Mouse (Mus musculus): ENCODE data around the gene Tbx1.

Gene Tbx1

DNA sequence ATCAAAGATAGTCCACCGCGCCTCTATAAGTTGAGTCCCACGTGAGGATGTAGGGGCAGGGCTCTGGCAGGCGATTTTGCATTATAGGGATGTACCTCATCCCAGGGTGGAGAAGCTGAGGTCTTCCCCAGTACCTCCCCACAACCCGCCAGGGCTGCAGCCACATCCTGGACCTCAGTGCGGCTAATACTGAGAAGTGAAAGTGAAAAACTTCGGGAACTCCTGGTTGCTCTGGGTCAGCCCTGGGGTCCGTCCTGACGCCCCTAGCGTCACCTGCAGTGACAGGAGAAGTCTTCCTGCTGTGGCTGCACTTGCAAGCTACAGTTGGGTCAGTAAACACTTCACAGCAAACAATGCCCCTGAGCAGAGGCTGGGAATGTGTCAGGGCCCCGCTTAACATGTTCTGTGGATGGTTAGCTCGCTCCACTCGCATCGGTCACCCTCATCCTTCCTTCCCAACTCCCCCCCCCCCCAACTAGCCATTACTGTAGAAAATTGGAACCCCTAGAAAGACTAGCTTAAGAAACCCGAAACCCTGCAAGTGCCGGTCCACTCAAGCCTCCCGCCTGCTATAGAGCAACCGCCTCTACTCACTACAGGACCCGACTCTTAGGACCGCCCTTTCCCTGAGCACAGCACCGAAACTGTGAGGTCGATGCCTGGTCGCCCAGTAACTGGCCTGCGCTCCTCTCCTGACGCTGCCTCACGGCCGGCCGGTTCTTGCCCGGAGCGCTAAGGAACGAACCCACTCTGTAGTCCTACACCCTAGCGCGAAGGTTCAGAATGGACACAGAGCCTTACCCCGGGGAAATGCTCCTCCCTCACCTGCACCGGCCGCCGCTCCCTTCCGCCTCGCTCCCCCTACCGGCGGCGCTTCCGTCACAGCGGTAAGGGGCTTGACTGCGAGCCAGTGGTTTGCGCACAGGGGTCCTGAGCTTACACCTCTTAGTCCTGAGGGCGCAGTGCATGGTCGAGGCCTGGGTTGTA lies at the start of gene Tbx1:
Gene Tbx1, minus strand, starts transcription at position 868 of the 987 bp plus-strand sequence.
- no peak for DNase-seq

DNA sequence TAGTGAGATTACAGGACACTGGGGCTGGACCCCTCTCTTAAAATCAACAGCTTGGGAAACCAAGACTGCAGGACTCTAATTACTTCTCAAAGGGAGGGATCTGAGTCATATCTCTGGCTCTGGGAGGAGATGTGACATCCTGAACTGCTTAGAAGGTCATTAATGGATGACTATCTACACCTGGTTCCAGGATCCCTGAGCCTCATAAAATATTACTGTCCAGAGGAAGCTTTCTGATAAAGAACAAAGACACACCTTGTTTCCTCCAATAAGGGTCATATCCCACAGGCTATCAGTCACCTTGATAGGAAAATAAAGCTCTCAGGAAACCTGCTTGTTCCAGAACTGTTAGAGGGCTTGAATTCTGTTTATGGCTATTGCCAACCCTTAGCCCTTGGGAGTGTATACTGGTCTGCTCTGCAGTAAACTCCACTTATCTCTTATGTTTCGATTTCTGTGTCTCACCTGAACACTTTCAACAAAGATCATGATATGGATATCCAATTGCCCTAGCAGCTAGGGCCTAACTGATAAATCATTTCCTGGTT lies 49.0 kb upstream of the Tbx1 start:
- DNase-seq = no peak

DNA sequence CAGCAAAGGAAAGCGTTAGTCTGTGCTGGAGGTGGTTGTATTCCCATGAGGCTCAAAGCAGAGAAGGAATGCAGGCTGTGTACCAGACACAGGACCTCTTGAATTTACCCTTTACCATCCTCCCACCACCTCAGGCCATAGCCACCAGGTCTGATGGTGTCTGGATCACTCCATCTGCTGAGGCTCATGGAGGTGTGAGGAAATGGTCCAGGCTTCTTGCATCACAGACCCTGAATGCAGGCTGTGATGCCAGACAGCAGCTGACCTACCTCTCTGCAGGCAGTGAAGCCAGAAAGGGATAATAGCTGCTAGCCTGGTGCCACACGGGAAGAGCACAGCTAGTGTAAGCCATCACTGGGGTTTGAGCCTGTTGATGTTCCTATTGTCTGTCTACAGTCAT lies 47.9 kb upstream of the Tbx1 start:
- DNase-seq = no peak

DNA sequence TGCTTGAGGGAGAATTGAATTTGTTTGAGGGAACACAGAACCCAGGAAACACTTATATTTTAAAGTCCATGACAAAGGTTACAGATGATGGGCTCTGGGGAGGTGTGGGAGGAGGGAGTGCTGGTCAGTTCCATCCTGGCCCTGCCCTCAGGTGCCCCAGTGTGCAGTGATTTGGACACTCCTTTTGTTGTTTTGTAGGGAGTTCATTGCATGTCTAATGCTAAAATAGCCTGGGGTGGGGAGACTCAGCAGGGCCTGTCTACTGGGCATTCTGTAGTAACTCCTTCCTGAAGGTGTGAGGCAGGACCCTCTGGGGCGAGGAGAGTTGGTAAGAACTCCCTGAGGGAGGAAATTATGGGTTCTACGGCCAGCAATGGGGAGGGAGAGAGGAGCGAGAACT lies 46.3 kb upstream of the Tbx1 start:
- DNase-seq = no peak

DNA sequence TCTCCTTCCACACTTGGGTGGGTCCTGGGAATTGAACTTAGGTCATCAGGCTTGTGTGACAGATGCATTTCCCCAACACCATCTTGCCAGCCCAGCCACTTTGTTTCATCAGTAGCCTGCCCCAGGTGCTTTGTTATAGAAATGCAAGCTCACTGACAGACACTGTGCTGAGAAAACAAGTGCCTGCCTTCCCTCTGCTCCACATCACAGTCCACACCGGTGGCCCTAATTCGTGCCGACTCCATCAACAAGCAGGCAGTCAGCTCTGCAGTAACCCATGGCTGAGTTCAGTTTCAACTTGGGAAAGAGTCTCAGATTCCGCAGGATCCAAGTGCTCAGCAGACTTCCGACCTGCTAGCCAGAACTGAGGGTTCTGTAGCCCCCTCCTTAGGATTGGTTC lies 45.9 kb upstream of the Tbx1 start:
- no peak for DNase-seq

DNA sequence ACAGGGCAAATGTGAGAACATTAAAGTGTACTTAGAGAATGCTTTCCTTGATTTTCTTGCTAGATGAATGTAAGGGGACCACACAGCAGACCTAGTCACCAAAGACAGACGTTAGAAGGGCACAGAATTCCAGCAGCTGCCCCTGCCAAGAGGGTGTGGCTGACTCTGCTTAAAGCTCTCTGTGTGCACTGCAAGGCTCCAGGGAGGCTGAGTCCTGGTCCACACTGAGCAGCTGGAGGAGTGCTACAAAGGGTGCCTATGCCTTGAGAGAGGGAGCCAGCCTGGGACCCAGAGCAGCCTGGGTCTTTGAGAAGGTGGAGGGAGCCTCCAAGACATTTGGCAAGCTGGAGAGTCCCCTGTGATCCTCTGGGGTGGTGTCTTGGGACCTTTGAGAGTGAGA lies 42.9 kb upstream of the Tbx1 start:
- DNase-seq = no peak

DNA sequence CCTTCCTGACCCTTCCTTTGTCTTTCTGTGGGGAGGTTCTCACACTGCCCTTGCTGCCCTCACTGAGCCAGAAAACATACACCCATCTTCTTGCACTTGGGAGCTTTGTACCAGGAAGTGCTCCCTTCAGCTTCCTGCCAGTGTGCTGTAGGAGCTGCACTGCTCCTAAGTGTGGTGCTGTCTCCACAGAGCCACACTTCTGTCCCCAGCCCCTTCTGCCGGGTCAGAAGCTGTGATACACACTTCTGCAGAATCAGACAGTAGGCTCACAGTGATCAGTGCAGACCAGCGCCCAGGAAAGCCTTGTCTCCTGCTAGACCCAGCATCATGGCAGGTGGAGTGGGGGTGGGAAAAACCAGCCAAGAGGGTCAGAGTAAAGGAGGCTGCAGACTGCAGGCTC lies 42.3 kb upstream of the Tbx1 start:
- DNase-seq = no peak

DNA sequence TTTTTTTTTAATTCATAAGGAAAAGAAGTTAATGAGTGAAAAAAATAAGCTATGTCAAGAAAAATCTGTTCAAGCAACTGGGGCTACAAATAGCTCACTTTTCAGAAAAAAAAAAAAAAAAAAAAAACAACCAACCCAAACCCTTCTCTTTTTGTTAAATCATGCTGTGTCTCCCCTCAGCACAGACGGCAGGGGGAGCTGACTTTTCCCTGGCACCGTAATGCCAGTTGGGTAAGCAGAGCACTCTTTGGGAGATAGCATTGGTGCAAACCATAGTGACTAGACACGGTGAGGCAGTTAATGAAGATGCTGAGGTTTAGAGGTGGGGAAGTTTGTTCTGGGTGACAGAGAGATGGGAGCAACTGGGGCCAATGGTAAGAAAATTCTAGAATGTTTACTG lies 41.6 kb upstream of the Tbx1 start:
- no peak for DNase-seq

DNA sequence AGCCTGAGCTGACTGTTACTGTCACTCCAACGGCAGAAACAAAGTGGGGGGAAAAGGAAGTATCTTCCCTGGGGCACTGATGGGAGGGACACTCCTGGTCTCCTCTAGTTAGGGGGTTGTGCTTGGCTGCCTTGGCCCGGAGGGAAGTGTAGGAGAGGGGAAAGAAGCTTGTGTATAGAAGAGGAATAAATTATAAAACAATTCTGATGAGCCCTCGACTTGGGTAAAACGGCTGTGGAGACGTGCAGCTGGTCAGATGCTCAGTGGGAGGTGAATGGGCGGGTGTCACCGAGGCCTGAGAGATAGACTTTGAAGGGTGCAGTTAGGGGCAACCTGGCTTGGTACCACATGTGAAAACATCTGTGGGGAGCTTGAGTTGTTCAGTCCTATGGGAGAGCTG lies 40.7 kb upstream of the Tbx1 start:
- DNase-seq = peak in 1 of 2 experiments; percentile 3

DNA sequence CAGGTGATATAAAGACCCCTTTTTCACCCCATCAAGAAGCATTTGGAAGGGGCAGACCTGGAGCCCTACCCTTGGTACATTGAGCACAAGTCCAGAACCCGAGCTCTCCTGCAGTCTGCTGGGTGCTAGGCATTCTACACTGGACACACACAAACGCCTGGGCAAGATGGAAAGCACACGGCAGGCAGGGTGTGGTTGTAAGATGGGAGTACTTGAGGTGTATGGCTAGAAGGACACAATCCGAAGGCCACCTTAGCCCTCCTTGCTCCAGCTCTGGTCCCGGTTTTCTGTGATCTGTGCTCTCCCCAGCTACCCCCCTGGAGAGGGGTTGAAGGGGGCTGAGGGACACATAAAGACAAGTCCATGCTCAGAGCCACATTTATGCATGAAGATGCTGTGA lies 39.8 kb upstream of the Tbx1 start:
- DNase-seq = no peak

DNA sequence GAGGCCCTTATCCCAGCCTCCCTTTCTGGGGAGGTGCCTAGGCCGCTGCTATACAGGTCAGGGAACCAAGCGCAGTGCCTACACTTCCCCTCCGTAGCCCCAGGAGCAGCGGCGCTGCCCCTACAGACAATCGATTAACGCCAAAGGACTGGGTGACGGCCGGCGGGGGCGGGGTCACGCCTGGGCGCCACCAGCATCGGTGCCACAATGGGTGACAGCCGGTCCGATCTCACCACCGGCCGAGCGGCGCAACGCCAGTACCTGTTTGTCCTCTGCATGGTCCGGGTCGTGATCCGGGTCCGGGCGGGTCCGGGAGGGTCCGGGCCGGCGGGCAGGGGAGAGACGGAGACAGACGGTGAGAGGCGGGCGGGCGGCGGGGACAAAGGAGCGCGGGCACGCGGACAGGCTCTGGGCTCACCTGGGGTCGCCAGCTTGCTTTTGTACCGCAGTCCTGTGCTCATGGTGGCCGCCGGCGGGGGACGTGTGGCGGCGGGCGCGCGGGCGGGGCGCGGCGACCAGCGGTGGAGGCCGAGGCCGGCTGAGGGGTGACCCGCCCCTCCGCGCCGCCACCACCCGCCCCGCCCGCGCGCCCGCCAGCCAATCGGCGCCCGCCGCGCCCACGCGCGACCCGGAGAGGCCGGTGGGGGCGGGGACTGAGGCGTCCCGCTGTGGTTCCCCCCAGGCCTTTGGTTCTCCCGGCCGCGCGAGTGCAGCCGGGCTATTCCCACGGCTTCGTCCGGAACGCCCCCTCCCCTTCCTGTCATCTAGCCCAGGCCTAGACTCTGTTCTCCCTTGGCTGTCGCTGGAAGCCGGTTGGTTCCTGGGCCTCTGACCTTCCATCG lies 39.1 kb upstream of the Tbx1 start, which contains the start of gene Sept5:
Gene Sept5, minus strand, starts transcription at position 565 of the 842 bp plus-strand sequence.
- DNase-seq = peak; percentile 84 to 93

DNA sequence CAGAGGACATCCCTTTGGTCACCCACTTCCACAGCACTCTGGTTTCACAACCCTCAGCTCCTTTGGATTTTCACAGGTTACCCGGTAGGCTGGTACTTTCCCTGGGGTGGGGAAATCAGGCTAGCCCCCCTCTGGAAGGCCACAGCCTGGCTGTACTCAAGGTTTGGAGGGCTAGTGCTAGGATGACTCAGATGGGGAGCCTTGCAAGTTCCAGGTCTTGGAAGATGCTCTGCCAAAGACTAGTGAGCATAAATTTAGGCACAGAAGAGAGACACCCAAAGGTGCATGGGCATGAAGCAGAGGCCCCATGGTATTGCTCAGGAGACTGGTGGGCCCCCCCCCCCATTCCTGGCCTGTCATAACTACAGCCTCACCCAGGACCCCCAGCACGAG lies 38.5 kb upstream of the Tbx1 start:
- DNase-seq = peak in 1 of 2 experiments; percentile 23

DNA sequence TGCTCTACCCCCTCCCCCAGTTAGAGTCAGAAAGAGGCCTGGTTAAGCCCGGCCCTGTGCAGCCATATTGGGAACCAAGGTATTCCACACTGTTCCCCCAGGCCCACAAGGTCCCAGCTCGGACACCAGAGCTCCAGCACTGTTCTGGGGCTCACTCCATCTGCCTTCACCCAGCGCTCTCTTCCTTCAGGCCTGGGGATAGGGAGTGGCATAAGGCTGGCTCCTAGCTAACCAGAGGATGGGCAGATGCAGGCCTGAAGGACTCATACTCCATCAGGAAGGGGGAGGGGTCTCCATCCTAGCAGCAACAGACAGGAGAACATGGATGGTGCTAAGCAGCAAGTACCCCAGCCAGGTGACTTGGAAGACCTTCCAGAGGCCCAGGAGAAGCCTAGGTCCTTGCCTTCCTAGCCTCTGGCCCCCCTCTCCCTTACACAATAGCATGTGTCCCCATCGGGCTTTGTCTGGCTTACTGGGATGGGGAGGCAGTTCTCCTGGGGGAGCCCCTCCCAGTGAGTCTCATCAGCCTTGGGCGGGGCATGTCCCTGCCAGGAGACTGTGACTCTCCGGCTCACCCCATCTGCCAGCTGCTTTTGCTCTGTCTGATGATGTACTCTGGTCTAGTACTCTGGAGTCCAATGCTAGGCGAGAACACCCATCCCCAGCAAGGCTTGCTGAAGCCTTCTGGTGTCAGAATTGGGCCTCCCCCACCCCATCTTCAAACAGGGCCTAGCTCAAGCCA lies 37.9 kb upstream of the Tbx1 start:
- peak; percentile 31 to 38 for DNase-seq

DNA sequence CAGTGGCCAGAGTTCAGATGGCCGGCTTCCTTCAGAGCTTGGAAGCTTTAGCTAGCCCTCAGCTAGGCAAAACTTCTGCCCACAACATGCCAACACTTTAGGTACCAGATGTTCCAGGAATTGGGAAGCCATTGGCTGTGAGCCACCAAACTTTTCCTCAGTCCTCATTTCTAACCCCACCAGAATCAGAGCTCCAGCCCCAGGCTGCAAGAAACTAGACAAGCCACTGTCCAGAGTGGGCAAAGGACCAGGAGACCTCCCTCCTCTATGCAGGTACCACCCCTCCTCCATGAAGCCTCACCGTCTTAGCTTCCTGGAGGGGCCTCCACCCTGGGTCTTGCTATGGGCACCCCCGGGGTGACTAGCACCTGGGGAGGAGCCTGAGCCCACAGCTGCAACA lies 36.7 kb upstream of the Tbx1 start:
- DNase-seq = peak; percentile 24 to 41

DNA sequence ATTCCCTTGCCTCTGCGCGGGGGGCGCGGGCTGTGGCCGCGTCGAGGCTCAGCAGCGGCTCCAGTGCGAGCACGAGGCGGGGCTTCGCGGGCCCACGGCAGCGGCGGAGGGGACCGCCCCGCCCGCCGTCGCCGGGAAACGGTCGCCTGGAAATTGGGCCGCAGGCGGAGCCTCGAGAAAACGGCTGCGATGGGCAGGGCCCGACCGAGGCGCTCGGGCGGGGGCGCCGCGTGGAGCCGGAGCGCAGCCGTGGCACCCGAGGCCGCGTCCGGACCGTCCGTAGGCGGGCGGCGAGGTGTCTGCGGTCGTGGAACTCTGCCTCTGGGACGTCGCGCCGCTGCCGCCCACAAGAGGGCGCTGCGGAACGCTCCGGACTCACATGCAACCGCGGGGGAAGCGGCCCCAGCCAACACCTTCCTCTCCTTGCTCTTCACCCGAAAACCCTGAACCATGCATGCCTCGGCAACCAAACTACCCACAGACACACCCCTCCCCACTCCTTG lies 36.0 kb upstream of the Tbx1 start, which contains the start of gene Gm49601:
Gene Gm49601, minus strand, starts transcription at position 52 of the 503 bp plus-strand sequence.
- peak; percentile 87 to 96 for DNase-seq

DNA sequence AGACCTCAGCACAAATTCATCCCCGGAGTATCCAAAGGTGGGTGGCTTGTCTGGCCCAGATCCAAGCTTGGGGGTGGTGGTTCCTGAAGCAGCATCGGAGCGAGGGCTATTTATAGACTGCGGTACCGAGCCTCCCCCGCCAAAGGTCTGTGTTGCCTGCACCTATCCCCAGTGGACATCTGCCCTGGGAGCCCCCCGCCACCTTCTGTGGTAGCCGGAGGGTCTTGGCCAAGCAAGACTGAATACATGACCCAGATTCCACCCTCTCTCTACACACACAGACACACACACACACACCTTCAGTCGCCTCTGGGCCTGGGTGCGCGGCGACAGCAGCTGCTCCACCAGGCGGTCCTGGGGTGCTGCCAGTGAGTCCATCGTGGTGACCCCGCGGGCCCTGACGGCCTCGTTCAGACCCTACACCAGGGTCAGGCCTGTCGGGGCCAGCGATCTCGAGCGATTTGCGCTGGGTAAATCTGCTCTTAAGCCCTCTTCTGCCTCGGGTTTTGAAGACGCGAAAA lies 35.4 kb upstream of the Tbx1 start:
- peak; percentile 48 to 61 for DNase-seq

DNA sequence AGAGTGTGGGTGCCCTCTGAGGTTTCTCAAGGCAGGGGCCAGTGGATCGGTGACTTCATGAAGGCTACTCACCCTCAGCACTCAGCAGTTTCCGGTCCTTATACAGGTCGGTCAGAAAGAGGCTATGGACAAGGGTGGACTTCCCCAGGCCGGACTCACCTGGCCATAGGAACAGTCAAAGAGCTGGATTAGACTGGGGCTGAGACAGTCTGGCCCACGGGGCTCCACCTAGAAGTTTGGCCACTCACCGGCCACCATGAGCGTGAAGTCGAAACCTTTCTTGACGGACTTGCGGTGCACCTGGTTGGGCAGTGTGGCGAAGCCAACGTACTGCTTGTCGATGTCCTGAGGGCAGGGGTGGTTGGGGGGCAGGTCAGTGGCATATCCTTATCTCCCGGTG lies 34.6 kb upstream of the Tbx1 start:
- DNase-seq = peak in 1 of 2 experiments; percentile 38

DNA sequence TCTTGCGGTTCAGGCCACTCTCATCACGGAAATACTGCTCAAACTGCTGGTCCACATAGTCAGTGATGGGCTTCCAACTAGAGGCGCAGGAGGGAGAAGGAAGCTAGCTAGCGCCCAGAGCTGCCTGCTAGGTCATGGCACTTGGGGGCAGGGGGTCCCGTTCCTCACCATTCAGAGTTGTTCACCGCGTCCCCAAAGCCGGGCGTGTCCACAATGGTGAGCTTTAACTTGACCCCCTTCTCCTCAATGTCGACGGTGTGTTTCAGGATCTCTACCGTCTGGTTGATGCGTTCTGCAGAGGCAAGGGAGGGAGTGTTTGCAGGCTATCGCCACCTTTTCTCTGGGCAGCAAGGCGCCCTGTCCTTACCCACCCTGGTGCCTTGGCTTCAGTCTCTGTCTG lies 34.2 kb upstream of the Tbx1 start:
- no peak for DNase-seq

DNA sequence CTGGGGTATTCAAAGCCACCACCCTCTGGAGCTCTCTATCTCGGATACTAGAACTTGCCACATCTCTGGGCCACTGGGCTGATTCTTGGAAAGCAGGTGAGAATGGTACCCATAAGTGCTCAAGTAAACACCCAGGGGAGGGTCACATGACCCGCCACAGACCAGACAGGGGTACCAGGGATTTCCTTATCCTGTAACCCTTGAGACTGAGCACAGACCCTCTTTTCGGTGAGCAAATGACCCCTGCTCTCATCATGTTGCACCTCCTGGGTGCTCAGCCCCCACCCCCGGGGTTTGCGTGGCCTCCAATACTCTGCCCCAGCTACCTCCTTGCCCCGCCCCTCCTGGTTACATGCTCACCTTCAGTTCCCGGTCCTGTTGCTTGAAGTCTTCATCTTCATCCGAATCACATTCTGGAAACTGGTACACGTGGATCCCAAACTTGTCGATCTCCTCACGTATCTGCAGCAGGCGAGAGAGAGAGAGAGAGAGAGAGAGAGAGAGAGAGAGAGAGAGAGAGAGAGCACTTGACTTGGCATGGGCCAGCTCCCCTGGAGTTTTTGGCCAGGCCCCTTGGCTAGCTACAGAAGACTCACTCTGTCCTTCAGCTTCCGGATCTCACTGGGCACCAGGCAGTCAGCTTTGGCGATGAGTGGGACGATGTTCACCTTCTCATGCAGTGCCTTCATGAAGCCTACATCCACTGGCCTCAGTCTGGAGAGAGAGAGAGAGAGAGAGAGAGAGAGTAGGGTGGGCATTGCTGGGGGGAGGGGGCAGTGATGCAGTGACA lies 33.5 kb upstream of the Tbx1 start:
- peak; percentile 52 for DNase-seq

DNA sequence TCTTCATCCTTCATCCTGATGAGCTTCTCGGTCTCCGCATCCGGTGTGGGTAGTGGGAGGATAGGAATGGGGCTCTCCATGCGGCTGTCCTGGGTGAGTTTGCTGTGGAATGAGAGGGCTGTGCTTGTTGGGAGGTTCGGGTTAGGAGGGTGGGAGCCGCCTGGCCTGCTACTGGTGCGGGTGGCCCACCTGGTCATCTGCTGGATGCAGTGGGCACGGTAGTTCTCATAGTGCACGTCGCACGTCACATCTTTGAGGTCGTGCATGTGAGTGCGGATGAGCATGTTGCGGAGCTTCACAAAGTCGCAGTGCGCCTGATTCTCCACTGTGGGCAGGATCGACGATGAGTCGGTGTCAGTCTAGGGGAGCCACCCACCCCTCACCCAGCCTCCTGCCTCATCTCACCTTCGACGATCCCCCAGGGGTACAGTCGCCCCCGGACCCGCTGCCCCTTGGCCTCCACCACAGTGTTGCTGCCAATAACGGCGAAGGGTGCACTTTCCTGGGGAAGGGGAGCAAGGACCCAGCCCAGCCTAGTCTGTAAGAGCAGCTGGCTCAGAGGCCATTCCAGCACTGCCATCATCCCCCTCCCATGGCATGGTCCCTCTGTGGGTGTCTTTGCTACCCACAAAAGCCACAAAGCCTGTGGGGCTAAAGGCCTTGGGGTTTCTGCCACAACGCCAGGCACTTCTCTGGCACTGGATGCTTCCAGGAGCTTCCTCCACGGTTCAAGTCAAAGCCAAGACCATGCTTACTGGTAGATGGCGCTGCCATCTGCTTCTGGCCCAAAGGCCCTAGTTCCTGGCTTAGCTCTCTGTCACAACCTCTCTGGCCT lies 32.7 kb upstream of the Tbx1 start:
- peak; percentile 18 to 44 for DNase-seq
